Mouse (Mus musculus) midbrain, embryonic 11.5 days (tissue): ENCODE data around the gene Ap5b1. TPM values are rescaled to one million over a fixed set of nuclear protein-coding genes. Genes with fewer than 3 reads are reported as not detected.

Source experiments
- ATAC-seq: fragments of 200-750 bp; cut with Nextera tagmentation; 2 replicates; pipeline ENCODE4 v1.8.0; 2017; ENCODE audit warnings: moderate TSS enrichment, moderate library complexity; ENCODE audit not compliant: low FRiP score
- DNase-seq: peaks from one replicate; pipeline ENCODE4 v3.0.0; 2015; ENCODE audit warnings: low spot score; ENCODE audit errors: missing footprints
- H3K27ac ChIP-seq: fragments of 300-500 bp; sonication (generic); 2 replicates; pipeline ENCODE4 v1.5.1; 2014; ENCODE audit warnings: low read depth, low read length
- H3K27me3 ChIP-seq: fragments of 300-500 bp; sonication (generic); 2 replicates; pipeline ENCODE4 v1.6.1; 2014; ENCODE audit warnings: mild to moderate bottlenecking, low read length, moderate library complexity, mixed read lengths; ENCODE audit not compliant: control insufficient read depth, insufficient read depth
- H3K36me3 ChIP-seq: fragments of 300-500 bp; sonication (generic); 2 replicates; pipeline ENCODE4 v1.6.1; 2014; ENCODE audit warnings: mild to moderate bottlenecking, low read length, moderate library complexity, mixed read lengths; ENCODE audit not compliant: control insufficient read depth, insufficient read depth
- H3K4me1 ChIP-seq: fragments of 300-500 bp; sonication (generic); 2 replicates; pipeline ENCODE4 v1.6.1; 2014; ENCODE audit warnings: low read length; ENCODE audit not compliant: control insufficient read depth, insufficient read depth
- H3K4me2 ChIP-seq: fragments of 300-500 bp; sonication (generic); 2 replicates; pipeline ENCODE4 v1.6.1; 2014; ENCODE audit warnings: mild to moderate bottlenecking, moderate library complexity
- H3K4me3 ChIP-seq: fragments of 300-500 bp; sonication (generic); 2 replicates; pipeline ENCODE4 v1.5.1; 2014; ENCODE audit warnings: low read depth, low read length
- H3K9ac ChIP-seq: fragments of 300-500 bp; sonication (generic); 2 replicates; pipeline ENCODE4 v1.6.1; 2014; ENCODE audit warnings: low read length
- H3K9me3 ChIP-seq: fragments of 300-500 bp; sonication (generic); 2 replicates; pipeline ENCODE4 v1.6.1; 2016; ENCODE audit warnings: low read length; ENCODE audit not compliant: control insufficient read depth
- WGBS: fragments of 180-500 bp; shearing (Covaris S2); extraction: QIAGEN DNeasy Blood & Tissue Kit; methylation state at CpG from one replicate; pipeline ENCODE4 v1.1.7; 2014; 5-methylcytosine and 5-hydroxymethylcytosine counted together
- polyA plus RNA-seq: library from polyadenylated mRNA; unstranded; fragments of >200 nt; fragmentation: Nextera tagmentation; extraction: Ambion mirVana; gene quantifications from 2 replicates; pipeline ENCODE4 v1.2.1, GENCODE M21; 2014

Gene Ap5b1
- polyA plus RNA-seq, 1 experiment from 2014 or later, result 1.5 TPM

GRCm38 (mm10) chr19:5612762-5613411, 45.1 kb downstream of the Ap5b1 start:
- Histone ChIP-seq H3K27me3 (no peaks in the 10 kb centered on the region), H3K9ac (no peak overlapping the region), H3K4me3 (no peak overlapping the region), H3K36me3 (peaks cover 4% of the 10 kb centered on the region; the same call in 1 of the 2 replicates), H3K4me2 (no peak overlapping the region), H3K4me1 (peaks cover 15% of the 10 kb centered on the region), H3K9me3 (no peaks in the 10 kb centered on the region), H3K27ac (no peak overlapping the region)
- no peak for DNase-seq
- WGBS, result 70% methylated on average over 3 of the region's 3 CpGs
- no peak for ATAC-seq

DNA sequence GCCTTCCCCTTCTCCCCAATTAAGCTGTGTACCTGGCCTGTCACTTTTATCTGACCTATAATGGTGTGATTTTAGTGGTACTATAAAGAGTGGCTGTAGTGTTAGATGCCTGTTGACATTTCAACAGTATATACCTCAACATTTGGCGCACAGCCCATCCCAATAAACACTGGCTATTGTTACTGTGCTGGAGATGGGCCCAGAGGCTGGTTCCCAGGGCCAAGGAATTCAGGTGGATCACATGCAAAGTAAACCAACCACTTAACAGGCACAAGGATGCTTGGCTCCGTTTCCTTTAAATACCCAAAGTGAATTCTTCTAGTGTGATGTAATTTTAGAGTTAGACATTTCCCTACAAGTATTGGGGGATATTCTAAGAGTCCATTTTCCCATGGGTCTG, 47.1 kb downstream of the Ap5b1 start:
- no peak for ATAC-seq
- no peak overlapping the region for H3K9ac ChIP-seq

GRCm38 (mm10) chr19:5620007-5620406, 52.2 kb downstream of the Ap5b1 start:
- Histone ChIP-seq H3K4me3 (no peak overlapping the region), H3K27ac (no peak overlapping the region), H3K9me3 (no peaks in the 10 kb centered on the region), H3K4me1 (no peaks in the 10 kb centered on the region), H3K9ac (no peak overlapping the region), H3K36me3 (no peaks in the 10 kb centered on the region), H3K27me3 (no peaks in the 10 kb centered on the region), H3K4me2 (no peak overlapping the region)
- DNase-seq, result no peak
- no peak for ATAC-seq
- 83% methylated on average over 4 of the region's 4 CpGs for WGBS

More for the DNA sequence above, 47.1 kb downstream of the Ap5b1 start:
- Histone ChIP-seq H3K4me2 (no peak overlapping the region), H3K4me1 (peaks cover 6% of the 10 kb centered on the region), H3K27ac (no peak overlapping the region), H3K27me3 (no peaks in the 10 kb centered on the region), H3K9me3 (no peaks in the 10 kb centered on the region), H3K4me3 (no peak overlapping the region), H3K36me3 (no peaks in the 10 kb centered on the region)
- 76% methylated on average over 2 of the region's 2 CpGs for WGBS
- no peak for DNase-seq

Other genes starting within 250 kb of the Ap5b1 start
- gene Catsper1, start 232.3 kb upstream of the Ap5b1 start, polyA plus RNA-seq, result not detected in 2 replicates
- gene Cst6, start 218.5 kb upstream of the Ap5b1 start, polyA plus RNA-seq, result 1.0 and 2.1 TPM in 2 replicates
- 68.1 and 73.9 TPM in 2 replicates for gene Eif1ad, start 201.3 kb upstream of the Ap5b1 start, polyA plus RNA-seq
- gene Banf1, start 200.9 kb upstream of the Ap5b1 start, polyA plus RNA-seq, result 477 and 512 TPM in 2 replicates
- 74.0 and 81.0 TPM in 2 replicates for gene Sart1, start 179.3 kb upstream of the Ap5b1 start, polyA plus RNA-seq
- not detected in 2 replicates for gene Tsga10ip, start 165.5 kb upstream of the Ap5b1 start, polyA plus RNA-seq
- 187 and 204 TPM in 2 replicates for gene Drap1, start 143.0 kb upstream of the Ap5b1 start, polyA plus RNA-seq
- gene AI837181, start 142.9 kb upstream of the Ap5b1 start, polyA plus RNA-seq, result 31.6 and 33.1 TPM in 2 replicates
- not detected in 2 replicates for gene Fosl1, start 120.5 kb upstream of the Ap5b1 start, polyA plus RNA-seq
- 6.9 and 7.8 TPM in 2 replicates for gene Ccdc85b, start 110.1 kb upstream of the Ap5b1 start, polyA plus RNA-seq
- 98.3 and 103 TPM in 2 replicates for gene Fibp, start 107.4 kb upstream of the Ap5b1 start, polyA plus RNA-seq
- gene Ctsw, start 99.5 kb upstream of the Ap5b1 start, polyA plus RNA-seq, result 2.4 and 3.0 TPM in 2 replicates
- gene Efemp2, start 94.1 kb upstream of the Ap5b1 start, polyA plus RNA-seq, result 52.7 and 54.7 TPM in 2 replicates
- 38.4 TPM in 2 replicates for gene Mus81, start 79.6 kb upstream of the Ap5b1 start, polyA plus RNA-seq
- 3,750 and 3,786 TPM in 2 replicates for gene Cfl1, start 77.6 kb upstream of the Ap5b1 start, polyA plus RNA-seq
- not detected in 2 replicates for gene 1700020D05Rik, start 64.2 kb upstream of the Ap5b1 start, polyA plus RNA-seq
- 17.9 and 20.3 TPM in 2 replicates for gene Snx32, start 57.5 kb upstream of the Ap5b1 start, polyA plus RNA-seq
- gene Ovol1, start 7.4 kb upstream of the Ap5b1 start, polyA plus RNA-seq, result 0.18 TPM in 1 of 2 replicates, not detected in the other
- 157 and 173 TPM in 2 replicates for gene Rnaseh2c, start 33.8 kb downstream of the Ap5b1 start, polyA plus RNA-seq
- gene Kat5, start 42.2 kb downstream of the Ap5b1 start, polyA plus RNA-seq, result 36.9 and 40.0 TPM in 2 replicates
- gene Rela, start 69.5 kb downstream of the Ap5b1 start, polyA plus RNA-seq, result 24.6 and 29.9 TPM in 2 replicates
- 8.8 and 10.9 TPM in 2 replicates for gene Sipa1, start 95.7 kb downstream of the Ap5b1 start, polyA plus RNA-seq
- gene Map3k11, start 120.7 kb downstream of the Ap5b1 start, polyA plus RNA-seq, result 14.0 and 17.3 TPM in 2 replicates
- gene Pcnx3, start 120.9 kb downstream of the Ap5b1 start, polyA plus RNA-seq, result 18.6 and 23.1 TPM in 2 replicates
- gene Kcnk7, start 136.3 kb downstream of the Ap5b1 start, polyA plus RNA-seq, result not detected in 2 replicates
- gene Ehbp1l1, start 158.3 kb downstream of the Ap5b1 start, polyA plus RNA-seq, result 5.3 and 5.4 TPM in 2 replicates
- 157 and 158 TPM in 2 replicates for gene Fam89b, start 161.6 kb downstream of the Ap5b1 start, polyA plus RNA-seq
- gene Ltbp3, start 172.9 kb downstream of the Ap5b1 start, polyA plus RNA-seq, result 4.8 and 6.0 TPM in 2 replicates
- gene Scyl1, start 203.4 kb downstream of the Ap5b1 start, polyA plus RNA-seq, result 48.2 and 58.6 TPM in 2 replicates